Mouse (Mus musculus): ENCODE data around the gene Cntfr. TPM values are rescaled to one million over a fixed set of nuclear protein-coding genes. Genes with fewer than 3 reads are reported as not detected.
A peak's percentile ranks its signal among the peaks of the same experiment; 100 is the strongest.

The Cntfr gene
- polyA plus RNA-seq, 1 experiment from 2014 or later: 32.7 TPM

- Histone ChIP-seq H3K27ac (peak overlapping the region; percentile 8; the same call in 1 of the 2 replicates), H3K4me2 (replicated peaks) (no peak overlapping the region), H3K9ac (replicated peaks) (no peak overlapping the region; the same call in 1 of the 2 replicates), H3K9me3 (no peaks in the 10 kb centered on the region), H3K36me3 (peaks cover 44% of the 10 kb centered on the region), H3K27me3 (no peaks in the 10 kb centered on the region), H3K4me3 (replicated peaks) (no peak overlapping the region), H3K4me1 (replicated peaks) (peaks cover 61% of the 10 kb centered on the region)
- WGBS: 19% methylated on average over 23 of the region's 25 CpGs
- ATAC-seq: peak; percentile 25; the same call in 1 of the 2 replicates
Observed at GRCm38 (mm10) chr4:41658566-41659384, 38.1 kb downstream of the Cntfr start.

- H3K4me1 ChIP-seq (replicated peaks): peaks cover 42% of the 10 kb centered on the region
- 84% methylated on average over 2 of the region's 2 CpGs for WGBS
Observed at GRCm38 (mm10) chr4:41655525-41655924, 41.4 kb downstream of the Cntfr start.

GRCm38 (mm10) chr4:41654217-41654616, 42.7 kb downstream of the Cntfr start:
- H3K36me3 ChIP-seq: peaks cover 15% of the 10 kb centered on the region
- peak; percentile 41; the same call in 1 of the 2 replicates for ATAC-seq
- no peaks in the 10 kb centered on the region for H3K27me3 ChIP-seq
- no peak overlapping the region for H3K9ac ChIP-seq (replicated peaks)
- no peak overlapping the region for H3K4me2 ChIP-seq (replicated peaks)
- H3K27ac ChIP-seq: 0 out of 2 replicates have a peak overlapping the region, but pooled peaks have one; percentile 5
- peaks cover 29% of the 10 kb centered on the region for H3K4me1 ChIP-seq (replicated peaks)
- H3K4me3 ChIP-seq (replicated peaks): no peak overlapping the region
- H3K9me3 ChIP-seq: no peaks in the 10 kb centered on the region
- WGBS: 9% methylated on average over 7 of the region's 7 CpGs

More at GRCm38 (mm10) chr4:41655525-41655924, 41.4 kb downstream of the Cntfr start:
- no peaks in the 10 kb centered on the region for H3K9me3 ChIP-seq
- H3K36me3 ChIP-seq: peaks cover 23% of the 10 kb centered on the region
- no peak overlapping the region for H3K27ac ChIP-seq
- no peak for ATAC-seq
- no peaks in the 10 kb centered on the region for H3K27me3 ChIP-seq
- H3K4me3 ChIP-seq (replicated peaks): no peak overlapping the region
- H3K9ac ChIP-seq (replicated peaks): no peak overlapping the region
- H3K4me2 ChIP-seq (replicated peaks): no peak overlapping the region

- H3K27me3 ChIP-seq: no peaks in the 10 kb centered on the region
- H3K9me3 ChIP-seq: no peaks in the 10 kb centered on the region
- H3K4me3 ChIP-seq (replicated peaks): no peak overlapping the region
- H3K4me1 ChIP-seq (replicated peaks): peaks cover 24% of the 10 kb centered on the region
- ATAC-seq: 0 out of 2 replicates have a peak, but pooled peaks have one; percentile 38
- H3K4me2 ChIP-seq (replicated peaks): no peak overlapping the region
- no peak overlapping the region for H3K9ac ChIP-seq (replicated peaks)
- WGBS: 60% methylated on average over 6 of the region's 6 CpGs
- H3K36me3 ChIP-seq: peaks cover 15% of the 10 kb centered on the region
- 0 out of 2 replicates have a peak overlapping the region, but pooled peaks have one; percentile 5 for H3K27ac ChIP-seq
Observed at GRCm38 (mm10) chr4:41653730-41654129, 43.2 kb downstream of the Cntfr start.

GRCm38 (mm10) chr4:41653296-41653695, 43.6 kb downstream of the Cntfr start:
- peak; percentile 70; the same call in 1 of the 2 replicates for ATAC-seq
- 40% methylated on average over 6 of the region's 6 CpGs for WGBS

GRCm38 (mm10) chr4:41648627-41649026, 48.3 kb downstream of the Cntfr start:
- Histone ChIP-seq H3K4me3 (replicated peaks) (no peak overlapping the region), H3K4me2 (replicated peaks) (no peak overlapping the region), H3K27me3 (no peaks in the 10 kb centered on the region), H3K9me3 (no peaks in the 10 kb centered on the region), H3K4me1 (replicated peaks) (peaks cover 17% of the 10 kb centered on the region), H3K36me3 (no peaks in the 10 kb centered on the region), H3K9ac (replicated peaks) (no peak overlapping the region), H3K27ac (no peak overlapping the region)
- ATAC-seq: no peak
- 66% methylated on average over 7 of the region's 7 CpGs for WGBS

More at GRCm38 (mm10) chr4:41653296-41653695, 43.6 kb downstream of the Cntfr start:
- Histone ChIP-seq H3K27me3 (no peaks in the 10 kb centered on the region), H3K36me3 (peaks cover 15% of the 10 kb centered on the region), H3K4me1 (replicated peaks) (peaks cover 23% of the 10 kb centered on the region), H3K4me2 (replicated peaks) (no peak overlapping the region), H3K4me3 (replicated peaks) (no peak overlapping the region), H3K9ac (replicated peaks) (no peak overlapping the region), H3K27ac (no peak overlapping the region), H3K9me3 (no peaks in the 10 kb centered on the region)

- peak; percentile 43; the same call in 1 of the 2 replicates for ATAC-seq
- Histone ChIP-seq H3K27ac (no peak overlapping the region), H3K9ac (replicated peaks) (no peak overlapping the region), H3K36me3 (no peaks in the 10 kb centered on the region), H3K4me3 (replicated peaks) (no peak overlapping the region), H3K27me3 (no peaks in the 10 kb centered on the region), H3K4me1 (replicated peaks) (peaks cover 13% of the 10 kb centered on the region), H3K9me3 (no peaks in the 10 kb centered on the region), H3K4me2 (replicated peaks) (no peak overlapping the region)
- WGBS: 9% methylated on average over 4 of the region's 4 CpGs
Observed at GRCm38 (mm10) chr4:41648157-41648556, 48.7 kb downstream of the Cntfr start.

GRCm38 (mm10) chr4:41645488-41645887, 51.4 kb downstream of the Cntfr start:
- ATAC-seq: 0 out of 2 replicates have a peak, but pooled peaks have one; percentile 34
- Histone ChIP-seq H3K27me3 (peaks cover 3% of the 10 kb centered on the region; the same call in 1 of the 2 replicates), H3K27ac (no peak overlapping the region), H3K36me3 (no peaks in the 10 kb centered on the region), H3K4me1 (replicated peaks) (peaks cover 12% of the 10 kb centered on the region), H3K4me3 (replicated peaks) (no peak overlapping the region), H3K9ac (replicated peaks) (no peak overlapping the region), H3K4me2 (replicated peaks) (no peak overlapping the region), H3K9me3 (no peaks in the 10 kb centered on the region)
- WGBS: 35% methylated on average over 5 of the region's 5 CpGs

- Histone ChIP-seq H3K9ac (replicated peaks) (no peak overlapping the region), H3K4me2 (replicated peaks) (no peak overlapping the region), H3K4me1 (replicated peaks) (peaks cover 39% of the 10 kb centered on the region), H3K4me3 (replicated peaks) (no peak overlapping the region), H3K27me3 (peaks cover 9% of the 10 kb centered on the region; the same call in 1 of the 2 replicates), H3K27ac (peak overlapping the region; percentile 52; the same call in 1 of the 2 replicates), H3K9me3 (no peaks in the 10 kb centered on the region), H3K36me3 (peaks cover 10% of the 10 kb centered on the region)
- ATAC-seq: no peak
- 71% methylated on average over 6 of the region's 6 CpGs for WGBS
Observed at GRCm38 (mm10) chr4:41641199-41641822, 55.6 kb downstream of the Cntfr start.

- peak within 1 kb of the TSS; percentile 71 for H3K4me2 ChIP-seq (replicated peaks)
- H3K36me3 ChIP-seq: peaks cover 10% of the 10 kb centered on the region
- ATAC-seq: peak; percentile 93
- H3K4me1 ChIP-seq (replicated peaks): peaks cover 52% of the 10 kb centered on the region
- peak within 1 kb of the TSS; percentile 93 for H3K27ac ChIP-seq
- H3K9ac ChIP-seq (replicated peaks): peak within 1 kb of the TSS; percentile 92
- H3K27me3 ChIP-seq: peaks cover 9% of the 10 kb centered on the region; the same call in 1 of the 2 replicates
- whole genome bisulfite sequencing: 0% methylated on average over 53 of the region's 74 CpGs
- no peaks in the 10 kb centered on the region for H3K9me3 ChIP-seq
- peak within 1 kb of the TSS; percentile 74 for H3K4me3 ChIP-seq (replicated peaks)
Observed at GRCm38 (mm10) chr4:41639913-41640507, 56.9 kb downstream of the Cntfr start, which contains the start of gene Enho. TSS of gene Enho (minus strand) at chr4:41640324.

- Histone ChIP-seq H3K9me3 (no peaks in the 10 kb centered on the region), H3K27me3 (peaks cover 9% of the 10 kb centered on the region; the same call in 1 of the 2 replicates), H3K4me2 (replicated peaks) (peak overlapping the region; percentile 71), H3K4me3 (replicated peaks) (peak overlapping the region; percentile 74), H3K4me1 (replicated peaks) (peaks cover 58% of the 10 kb centered on the region), H3K9ac (replicated peaks) (peak overlapping the region; percentile 92), H3K36me3 (peaks cover 10% of the 10 kb centered on the region), H3K27ac (peak overlapping the region; percentile 93)
- peak; percentile 40 for ATAC-seq
- WGBS: 8% methylated on average over 10 of the region's 10 CpGs
Observed at GRCm38 (mm10) chr4:41639214-41639841, 57.6 kb downstream of the Cntfr start.
